Mouse (Mus musculus): Measurements from ENCODE around the gene Pi4k2a. TPM values are rescaled to one million over a fixed set of nuclear protein-coding genes. Genes with fewer than 3 reads are reported as not detected.
"Not testable (repeated sequence)": the region's sequence is repeated elsewhere in the genome, so short reads cannot be mapped to it uniquely, and the experiment has no call there.

Gene Pi4k2a
- polyA plus RNA-seq, 1 experiment: 37.5 TPM

- TF ChIP-seq MAX (IDR thresholded peaks at IDR 0.05; ENCODE audit: low read depth) (no peak), POLR2A (IDR thresholded peaks at IDR 0.05; ENCODE audit: insufficient read length, low read depth) (no peak), TCF12 (IDR thresholded peaks at IDR 0.05; ENCODE audit: insufficient read depth, poor library complexity, severe bottlenecking) (no peak)
- H3K79me2 ChIP-seq (ENCODE audit: control insufficient read depth, insufficient read depth): no peaks in the 10 kb centered on the region
- no peak overlapping the region for H3K4me2 ChIP-seq (ENCODE audit: low read depth)
- H3K27me3 ChIP-seq (ENCODE audit: control insufficient read depth, insufficient read depth, insufficient read length): no peaks in the 10 kb centered on the region
- peaks cover 4% of the 10 kb centered on the region for H3K36me3 ChIP-seq (ENCODE audit: control insufficient read depth, insufficient read depth)
- no peak overlapping the region for H3K4me3 ChIP-seq
- no peak overlapping the region for H3ac ChIP-seq (ENCODE audit: control insufficient read depth, insufficient read length)
These were observed 11.7 kb upstream of the Pi4k2a start for GRCm38 (mm10) chr19:42078566-42078965.

DNA sequence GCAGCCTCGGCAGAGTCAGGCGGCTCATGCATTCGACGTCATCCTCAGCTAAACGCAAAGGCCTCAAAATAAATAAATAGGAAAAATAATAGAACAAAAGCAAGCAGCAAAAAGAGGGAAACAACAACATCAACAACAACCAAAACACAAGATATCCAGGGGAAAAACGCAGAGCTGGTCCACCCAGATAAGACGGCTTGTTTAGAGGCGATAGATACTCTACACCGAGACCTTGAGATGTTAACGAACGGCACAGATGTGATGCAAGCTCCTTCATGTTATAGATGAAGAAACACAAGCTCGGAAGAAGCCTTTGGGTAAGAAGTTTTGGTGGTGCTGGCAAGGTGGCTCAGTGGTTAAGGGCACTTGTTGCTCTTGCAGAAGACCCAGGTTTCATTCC is 11.3 kb upstream of the Pi4k2a start:
- H3K4me2 ChIP-seq (ENCODE audit: low read depth): peak overlapping the region; percentile 91
- H3K79me2 ChIP-seq (ENCODE audit: control insufficient read depth, insufficient read depth): no peaks in the 10 kb centered on the region
- no peak overlapping the region for H3ac ChIP-seq (ENCODE audit: control insufficient read depth, insufficient read length)
- no peak overlapping the region for H3K4me3 ChIP-seq
- TF ChIP-seq TCF12 (IDR thresholded peaks at IDR 0.05; ENCODE audit: insufficient read depth, poor library complexity, severe bottlenecking): no peak
- no peak for TF ChIP-seq SRF (IDR thresholded peaks at IDR 0.05; ENCODE audit: control insufficient read depth, insufficient read length, low read depth)
- no peak for TF ChIP-seq POLR2AphosphoS2 (IDR thresholded peaks at IDR 0.05; ENCODE audit: insufficient read length, low read depth)
- TF ChIP-seq REST (IDR thresholded peaks at IDR 0.05; ENCODE audit: insufficient read depth, insufficient read length): no peak
- TF ChIP-seq MYOD1 (IDR thresholded peaks at IDR 0.05; ENCODE audit: control insufficient read depth in 1 of 3, insufficient read length in 2 of 3, low read depth in 2 of 3): no peak
- no peak for TF ChIP-seq MAX (IDR thresholded peaks at IDR 0.05; ENCODE audit: low read depth)
- no peak for TF ChIP-seq E2F4 (IDR thresholded peaks at IDR 0.05; ENCODE audit: insufficient read depth)
- TF ChIP-seq CEBPB (IDR thresholded peaks at IDR 0.05; ENCODE audit: insufficient read depth, poor library complexity, severe bottlenecking): no peak
- TF ChIP-seq POLR2A (IDR thresholded peaks at IDR 0.05; ENCODE audit: insufficient read length, low read depth): no peak
- no peak for TF ChIP-seq TCF3 (IDR thresholded peaks at IDR 0.05; ENCODE audit: insufficient read length, low read depth)
- no peak for TF ChIP-seq MYOG (IDR thresholded peaks at IDR 0.05; ENCODE audit: control insufficient read depth in 1 of 3, insufficient read depth in 1 of 3, insufficient read length in 2 of 3, low read depth in 2 of 3)
- no peak for TF ChIP-seq USF1 (IDR thresholded peaks at IDR 0.05; ENCODE audit: low read depth)
- H3K36me3 ChIP-seq (ENCODE audit: control insufficient read depth, insufficient read depth): peaks cover 4% of the 10 kb centered on the region
- H3K27me3 ChIP-seq (ENCODE audit: control insufficient read depth, insufficient read depth, insufficient read length): no peaks in the 10 kb centered on the region

DNA sequence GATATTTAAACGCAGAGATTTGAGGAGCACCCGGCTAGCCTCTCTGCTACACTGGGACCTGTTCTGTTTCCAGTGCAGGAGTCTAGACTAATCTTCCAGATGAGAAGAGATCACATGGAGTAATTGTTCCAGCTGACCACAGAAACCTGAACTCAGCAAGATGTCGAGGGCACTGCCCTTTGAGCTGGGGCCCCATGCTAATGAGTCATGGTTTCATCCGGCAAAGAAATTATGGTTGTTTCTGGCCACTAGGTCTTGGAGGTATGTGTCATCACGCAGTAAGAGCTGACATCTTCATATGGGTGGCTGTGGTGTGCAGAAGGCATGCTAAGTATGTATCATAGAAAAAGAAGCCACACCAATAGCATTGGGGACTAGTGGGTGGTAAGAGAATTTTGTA is 10.3 kb upstream of the Pi4k2a start:
- H3K4me2 ChIP-seq (ENCODE audit: low read depth): peak overlapping the region; percentile 91
- TF ChIP-seq REST (IDR thresholded peaks at IDR 0.05; ENCODE audit: insufficient read depth, insufficient read length) (no peak), MYOD1 (IDR thresholded peaks at IDR 0.05; ENCODE audit: control insufficient read depth in 1 of 3, insufficient read length in 2 of 3, low read depth in 2 of 3) (peak in 1 of 3 experiments; percentile 1), TCF12 (IDR thresholded peaks at IDR 0.05; ENCODE audit: insufficient read depth, poor library complexity, severe bottlenecking) (no peak), CEBPB (IDR thresholded peaks at IDR 0.05; ENCODE audit: insufficient read depth, poor library complexity, severe bottlenecking) (peak; percentile 64; the same call in 1 of the 2 replicates), USF1 (IDR thresholded peaks at IDR 0.05; ENCODE audit: low read depth) (peak; percentile 82)
- H3K79me2 ChIP-seq (ENCODE audit: control insufficient read depth, insufficient read depth): no peaks in the 10 kb centered on the region
- H3K4me3 ChIP-seq: no peak overlapping the region
- H3ac ChIP-seq (ENCODE audit: control insufficient read depth, insufficient read length): no peak overlapping the region
- no peaks in the 10 kb centered on the region for H3K27me3 ChIP-seq (ENCODE audit: control insufficient read depth, insufficient read depth, insufficient read length)
- H3K36me3 ChIP-seq (ENCODE audit: control insufficient read depth, insufficient read depth): peaks cover 4% of the 10 kb centered on the region

DNA sequence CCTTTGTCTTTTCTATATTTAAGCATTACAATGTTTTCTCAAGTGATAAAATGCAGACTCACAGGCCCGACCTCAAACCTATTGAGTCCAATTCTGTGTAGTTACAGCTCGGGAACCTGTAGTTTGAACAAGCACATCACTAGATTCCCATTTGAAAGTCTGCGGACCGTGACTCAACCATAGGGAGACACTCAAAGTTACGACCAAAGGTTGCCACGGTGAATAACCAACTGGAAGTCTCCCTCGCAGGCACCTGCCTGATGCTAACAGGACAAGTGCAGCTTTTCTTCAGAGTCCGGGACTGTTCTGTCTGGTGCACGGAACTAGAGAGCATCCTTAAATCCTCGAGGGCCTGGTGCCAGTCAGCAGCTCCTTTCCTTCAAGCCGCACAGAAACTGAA is 9.8 kb upstream of the Pi4k2a start:
- Histone ChIP-seq H3K4me2 (ENCODE audit: low read depth) (peak overlapping the region; percentile 91), H3K79me2 (ENCODE audit: control insufficient read depth, insufficient read depth) (no peaks in the 10 kb centered on the region), H3K27me3 (ENCODE audit: control insufficient read depth, insufficient read depth, insufficient read length) (no peaks in the 10 kb centered on the region), H3ac (ENCODE audit: control insufficient read depth, insufficient read length) (no peak overlapping the region), H3K4me3 (no peak overlapping the region), H3K36me3 (ENCODE audit: control insufficient read depth, insufficient read depth) (no peaks in the 10 kb centered on the region)
- TF ChIP-seq MAX (IDR thresholded peaks at IDR 0.05; ENCODE audit: low read depth) (no peak), MYOG (IDR thresholded peaks at IDR 0.05; ENCODE audit: control insufficient read depth in 1 of 3, insufficient read depth in 1 of 3, insufficient read length in 2 of 3, low read depth in 2 of 3) (no peak), REST (IDR thresholded peaks at IDR 0.05; ENCODE audit: insufficient read depth, insufficient read length) (no peak), MYOD1 (IDR thresholded peaks at IDR 0.05; ENCODE audit: control insufficient read depth in 1 of 3, insufficient read length in 2 of 3, low read depth in 2 of 3) (no peak), TCF12 (IDR thresholded peaks at IDR 0.05; ENCODE audit: insufficient read depth, poor library complexity, severe bottlenecking) (no peak), USF1 (IDR thresholded peaks at IDR 0.05; ENCODE audit: low read depth) (no peak), SRF (IDR thresholded peaks at IDR 0.05; ENCODE audit: control insufficient read depth, insufficient read length, low read depth) (no peak), CEBPB (IDR thresholded peaks at IDR 0.05; ENCODE audit: insufficient read depth, poor library complexity, severe bottlenecking) (no peak), POLR2AphosphoS2 (IDR thresholded peaks at IDR 0.05; ENCODE audit: insufficient read length, low read depth) (no peak), TCF3 (IDR thresholded peaks at IDR 0.05; ENCODE audit: insufficient read length, low read depth) (no peak), POLR2A (IDR thresholded peaks at IDR 0.05; ENCODE audit: insufficient read length, low read depth) (no peak), E2F4 (IDR thresholded peaks at IDR 0.05; ENCODE audit: insufficient read depth) (no peak)

GRCm38 (mm10) chr19:42081613-42082012 is 8.7 kb upstream of the Pi4k2a start:
- not testable (repeated sequence) for H3K36me3 ChIP-seq (ENCODE audit: control insufficient read depth, insufficient read depth); H3K27me3 ChIP-seq (ENCODE audit: control insufficient read depth, insufficient read depth, insufficient read length); H3K4me2 ChIP-seq (ENCODE audit: low read depth); H3K4me3 ChIP-seq; H3ac ChIP-seq (ENCODE audit: control insufficient read depth, insufficient read length); H3K79me2 ChIP-seq (ENCODE audit: control insufficient read depth, insufficient read depth)

All from myocyte (in vitro differentiated cells).